Mouse (Mus musculus) lung, postnatal 10 days (tissue): ENCODE measurements around the gene Akr1b3.
"Not testable (repeated sequence)": the region's sequence is repeated elsewhere in the genome, so short reads cannot be mapped to it uniquely, and the experiment has no call there.

Experiments
- DNase-seq: peaks from one replicate; pipeline ENCODE4 v3.0.0; 2021

The Akr1b3 gene

DNA sequence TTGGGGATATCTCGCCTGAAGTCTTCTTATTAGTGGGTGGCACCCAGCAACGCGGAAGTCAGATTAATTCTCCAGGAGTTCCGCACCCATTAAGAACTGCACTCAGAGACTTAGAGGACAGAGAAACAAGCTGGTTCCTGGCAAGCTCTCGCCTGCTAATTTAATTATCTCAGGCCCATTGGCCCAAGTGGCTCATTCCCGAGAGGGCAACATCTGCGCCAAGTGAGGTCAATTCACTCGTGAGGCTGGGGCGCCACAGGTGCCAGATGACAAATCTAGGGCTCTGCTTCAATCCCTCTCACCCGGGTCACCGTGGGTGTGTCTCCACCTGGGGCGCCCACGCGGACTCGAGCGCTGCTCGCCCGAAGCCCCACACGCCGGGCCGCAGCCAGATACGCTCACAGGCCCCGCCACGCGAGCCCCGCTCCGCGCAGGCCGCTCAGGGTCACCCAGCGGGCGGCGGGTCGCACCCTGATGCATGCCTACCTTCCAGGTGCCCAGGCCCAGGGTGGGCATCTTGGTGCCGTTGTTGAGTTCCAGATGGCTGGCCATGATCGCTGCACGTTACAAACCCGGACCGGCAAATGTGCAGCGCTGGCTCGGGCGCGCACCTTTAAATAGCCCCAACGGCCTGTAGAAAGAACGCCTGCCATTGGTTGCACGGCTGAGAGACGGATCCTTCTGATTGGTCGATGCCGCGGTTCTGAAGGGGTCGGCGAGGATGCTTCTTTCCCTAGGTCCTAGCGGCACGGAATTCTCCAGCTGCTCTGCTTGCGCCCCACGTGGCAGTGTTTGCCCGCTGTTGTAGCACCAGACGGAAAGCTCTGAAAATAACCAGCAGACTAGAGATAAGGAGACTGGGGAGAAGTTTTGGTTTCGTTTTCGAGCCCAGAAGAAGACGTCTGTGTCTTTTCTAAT is at the start of gene Akr1b3:
Gene Akr1b3, minus strand, starts transcription at position 625 of the 918 bp plus-strand sequence.
- DNase-seq, result peak; percentile 96

DNA sequence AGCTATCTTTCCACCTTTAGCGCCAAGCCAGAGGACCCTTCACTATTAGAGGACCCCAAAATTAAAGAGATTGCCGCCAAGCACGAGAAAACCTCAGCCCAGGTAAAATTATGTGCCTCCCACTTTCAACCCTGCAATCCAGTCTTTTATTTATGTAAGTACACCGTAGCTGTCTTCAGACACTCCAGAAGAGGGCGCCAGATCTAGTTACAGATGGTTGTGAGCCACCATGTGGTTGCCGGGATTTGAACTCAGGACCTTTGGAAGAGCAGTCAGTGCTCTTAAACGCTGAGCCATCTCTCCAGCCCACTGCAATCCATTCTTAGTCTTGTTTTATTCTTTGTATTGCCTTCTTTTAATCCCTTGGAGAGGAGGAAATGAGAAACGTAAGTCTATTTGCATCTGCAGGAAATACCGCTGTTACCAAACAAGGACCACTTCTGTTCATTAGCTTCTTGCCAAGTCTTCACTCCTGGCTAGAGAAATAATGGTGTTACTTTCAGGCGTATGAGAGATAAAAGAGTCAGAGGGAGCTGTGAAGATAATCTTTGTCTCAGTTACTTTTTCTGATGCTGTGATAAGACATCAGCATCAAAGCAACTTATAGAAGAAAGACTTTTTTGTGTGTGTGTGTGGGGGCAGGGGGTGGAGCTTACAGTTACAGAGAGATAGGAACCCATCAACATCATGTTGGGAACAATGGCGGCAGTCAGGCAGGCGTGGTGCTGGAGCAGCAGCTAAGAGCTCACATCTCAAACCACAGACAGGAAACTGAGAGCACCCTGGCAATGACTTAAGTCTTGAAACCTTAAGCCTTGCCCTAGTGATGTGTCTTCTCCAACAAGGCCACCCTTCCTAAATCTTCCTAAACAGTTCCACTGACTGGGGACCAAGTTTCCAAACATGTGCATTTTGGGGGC is 47.2 kb upstream of the Akr1b3 start:
- no peak for DNase-seq

DNA sequence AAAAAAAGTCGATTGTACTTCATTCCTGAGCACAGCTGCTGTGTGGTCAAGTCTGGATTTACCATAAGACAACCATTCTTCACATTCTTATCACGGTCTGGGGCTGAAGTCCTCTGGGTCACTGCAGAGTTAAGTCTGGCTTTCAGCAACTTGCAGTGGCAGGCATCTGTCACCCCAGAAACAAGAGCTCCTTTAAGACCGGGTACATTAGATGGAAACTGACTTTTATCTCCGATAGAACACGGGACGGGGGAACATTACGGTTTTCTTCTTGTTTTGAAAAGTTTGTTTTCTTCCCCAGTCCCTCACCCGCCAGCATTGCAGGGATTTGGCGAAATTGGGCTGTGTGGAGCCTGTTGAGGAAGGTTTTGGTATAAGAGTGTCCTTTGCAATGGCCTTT is 38.6 kb upstream of the Akr1b3 start:
- DNase-seq, result no peak

DNA sequence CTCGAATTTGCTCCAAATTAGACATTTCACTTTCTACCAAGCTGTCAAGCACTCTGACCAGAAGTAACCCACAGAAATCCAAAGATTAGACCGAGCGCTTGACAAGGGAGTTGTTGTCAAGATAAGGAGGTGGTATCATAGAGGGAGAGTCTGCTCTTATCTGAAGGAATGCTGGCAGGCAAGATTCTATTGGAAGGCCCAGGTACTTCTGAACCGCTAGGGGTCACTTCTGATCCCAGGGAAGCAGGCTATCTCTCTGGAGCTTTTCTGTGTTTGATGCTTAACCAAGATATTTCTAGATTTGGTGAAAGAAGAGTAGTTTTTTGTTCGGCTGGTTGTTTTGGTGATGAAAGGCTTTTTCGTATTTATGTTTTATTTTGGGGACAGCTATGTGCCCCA is 38.1 kb upstream of the Akr1b3 start:
- DNase-seq, result peak; percentile 16

DNA sequence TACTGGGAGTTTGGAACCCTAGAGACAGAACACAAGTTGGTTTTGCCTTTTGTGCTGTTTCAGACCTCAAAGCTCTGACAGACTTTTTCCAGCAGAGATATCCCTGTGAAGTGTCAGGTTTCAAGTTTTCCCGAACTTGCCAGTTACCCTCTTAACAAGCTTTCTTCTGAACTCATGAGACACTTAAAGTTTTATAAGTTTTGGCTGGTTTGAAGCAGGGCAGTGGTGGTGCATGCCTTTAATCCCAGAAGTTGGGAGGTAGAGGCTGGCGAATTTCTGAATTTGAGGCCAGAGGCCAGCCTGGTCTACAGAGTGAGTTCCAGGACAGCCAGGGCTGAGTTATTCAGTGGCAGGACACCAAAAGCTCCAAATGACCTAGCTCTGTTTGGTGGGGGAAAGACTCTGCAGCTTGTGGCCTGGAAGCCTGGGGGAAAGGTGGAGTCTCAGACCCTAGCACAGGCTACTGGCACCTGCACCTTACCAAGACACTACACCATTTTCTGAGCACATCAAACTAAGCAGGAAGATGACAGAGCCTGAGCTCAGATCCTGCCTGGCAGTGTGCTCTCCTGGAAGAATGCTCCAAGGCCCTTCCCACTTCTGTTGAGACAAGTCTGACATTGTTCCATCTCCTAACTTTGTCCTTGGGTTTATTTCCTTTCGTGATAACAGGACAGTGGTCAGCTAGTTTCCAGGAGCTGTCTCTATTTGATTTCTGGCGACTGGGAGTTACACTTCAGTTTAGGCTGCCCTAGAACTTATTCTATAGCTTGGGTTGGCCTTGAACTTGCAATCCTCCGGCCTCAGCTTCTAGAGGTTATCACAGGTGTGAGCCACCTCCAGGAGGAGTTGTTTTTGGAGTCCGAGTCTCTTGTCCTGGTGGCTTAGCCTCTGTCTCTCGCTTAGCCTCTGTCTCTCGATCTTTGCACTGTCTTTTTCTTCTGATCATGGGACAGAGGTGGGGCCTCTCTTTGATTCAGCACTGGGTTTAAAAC is 37.4 kb upstream of the Akr1b3 start:
- no peak for DNase-seq

DNA sequence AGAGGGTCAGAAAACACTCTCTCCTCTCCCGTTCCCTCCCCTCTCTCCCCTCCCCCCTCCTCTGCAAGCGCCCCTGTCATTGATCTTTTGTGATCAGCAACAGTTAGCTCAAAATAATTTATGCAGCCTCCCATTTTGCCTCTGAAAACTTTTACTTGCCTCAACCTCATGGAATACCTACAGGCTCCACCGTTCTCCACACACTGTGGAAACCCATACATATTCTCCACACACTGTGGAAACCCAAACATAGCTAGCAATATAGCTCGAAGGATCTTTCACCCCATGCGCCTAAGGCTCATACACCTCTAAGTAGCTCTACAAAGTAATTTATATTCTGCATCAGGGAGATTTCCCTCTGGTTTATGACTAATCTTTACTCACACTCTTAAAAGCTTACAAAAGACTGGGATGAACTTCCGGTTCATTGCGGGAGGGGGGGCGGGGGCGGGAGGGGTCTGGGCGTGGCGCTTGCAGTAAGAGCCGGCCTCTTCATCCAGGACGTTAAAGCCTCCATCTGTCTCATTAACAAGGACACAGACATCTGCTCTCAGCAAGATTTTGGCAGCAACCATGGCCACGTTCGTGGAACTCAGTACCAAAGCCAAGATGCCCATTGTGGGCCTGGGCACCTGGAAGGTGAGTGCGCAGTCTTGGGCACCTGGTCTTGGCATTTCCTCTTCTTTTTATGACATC is 36.5 kb upstream of the Akr1b3 start, which contains the start of gene Akr1b8:
Gene Akr1b8, plus strand, starts transcription at position 462 of the 696 bp plus-strand sequence.
- peak; percentile 12 for DNase-seq

DNA sequence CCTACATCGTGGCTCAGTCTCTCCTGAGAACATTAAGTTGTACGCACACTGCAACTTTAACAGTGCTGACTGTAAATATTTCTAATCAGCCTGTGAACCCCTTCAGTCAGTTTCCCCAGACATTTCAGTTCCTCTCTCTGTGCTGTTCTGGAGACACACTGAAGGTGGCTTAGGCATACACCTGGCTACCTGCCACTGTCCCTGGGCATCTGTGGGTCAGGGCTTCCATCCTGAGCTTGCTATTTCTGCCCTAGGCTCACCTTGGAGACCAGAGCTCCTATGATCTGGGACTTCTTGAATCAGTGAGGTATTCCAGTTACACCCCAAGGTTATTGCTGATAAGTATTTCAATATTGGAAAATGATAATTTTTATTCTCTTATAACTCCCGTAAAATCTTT is 35.1 kb upstream of the Akr1b3 start:
- DNase-seq, result no peak

DNA sequence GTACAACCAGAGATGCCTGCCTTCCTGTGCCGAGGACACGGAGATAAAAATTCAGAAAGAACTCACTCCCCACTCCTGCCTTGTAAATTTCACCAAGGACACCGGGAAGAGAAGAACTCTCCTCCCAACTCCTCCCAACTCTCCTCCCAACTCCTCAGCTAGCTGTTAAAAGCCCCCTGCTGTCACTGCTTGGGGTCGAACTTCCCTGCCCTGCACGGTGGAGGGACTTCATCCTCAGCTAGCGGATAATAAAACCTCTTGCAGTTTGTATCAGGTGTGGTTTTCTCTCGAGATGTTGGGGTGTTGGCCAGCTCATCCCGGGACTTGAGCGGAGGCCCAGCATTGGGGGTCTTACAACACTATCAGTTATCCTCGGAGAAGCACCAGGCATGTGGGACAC is 34.2 kb upstream of the Akr1b3 start:
- DNase-seq, result not testable (repeated sequence)

DNA sequence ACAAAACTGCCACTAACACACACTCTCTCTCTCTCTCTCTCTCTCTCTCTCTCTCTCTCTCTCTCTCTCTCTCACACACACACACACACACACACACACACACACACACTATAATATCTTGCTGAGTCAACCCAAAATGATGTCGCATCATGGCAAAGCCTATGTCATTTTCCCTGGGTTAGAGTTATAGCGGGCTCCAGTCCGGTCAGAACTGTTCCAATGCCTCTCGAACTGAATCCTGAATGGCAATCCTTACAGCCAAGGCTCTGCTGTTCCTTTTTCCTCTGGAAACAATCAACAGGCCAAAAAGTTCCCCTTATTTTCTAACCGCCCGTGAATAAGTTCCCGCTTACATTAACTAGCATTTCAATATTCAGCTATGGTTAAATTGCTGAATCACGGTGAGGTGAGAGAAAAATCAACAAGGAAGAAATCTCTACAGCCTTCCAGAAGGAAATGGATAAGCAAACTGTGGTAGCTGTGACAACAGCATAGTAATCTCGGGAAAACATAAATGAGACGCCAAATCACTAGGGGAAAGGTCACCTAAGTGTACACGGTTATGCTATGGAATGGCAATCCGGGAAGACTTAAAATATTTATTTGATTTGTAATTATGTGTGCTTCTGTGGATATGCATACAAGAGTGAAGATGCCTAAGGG is 32.9 kb upstream of the Akr1b3 start:
- DNase-seq, result no peak

DNA sequence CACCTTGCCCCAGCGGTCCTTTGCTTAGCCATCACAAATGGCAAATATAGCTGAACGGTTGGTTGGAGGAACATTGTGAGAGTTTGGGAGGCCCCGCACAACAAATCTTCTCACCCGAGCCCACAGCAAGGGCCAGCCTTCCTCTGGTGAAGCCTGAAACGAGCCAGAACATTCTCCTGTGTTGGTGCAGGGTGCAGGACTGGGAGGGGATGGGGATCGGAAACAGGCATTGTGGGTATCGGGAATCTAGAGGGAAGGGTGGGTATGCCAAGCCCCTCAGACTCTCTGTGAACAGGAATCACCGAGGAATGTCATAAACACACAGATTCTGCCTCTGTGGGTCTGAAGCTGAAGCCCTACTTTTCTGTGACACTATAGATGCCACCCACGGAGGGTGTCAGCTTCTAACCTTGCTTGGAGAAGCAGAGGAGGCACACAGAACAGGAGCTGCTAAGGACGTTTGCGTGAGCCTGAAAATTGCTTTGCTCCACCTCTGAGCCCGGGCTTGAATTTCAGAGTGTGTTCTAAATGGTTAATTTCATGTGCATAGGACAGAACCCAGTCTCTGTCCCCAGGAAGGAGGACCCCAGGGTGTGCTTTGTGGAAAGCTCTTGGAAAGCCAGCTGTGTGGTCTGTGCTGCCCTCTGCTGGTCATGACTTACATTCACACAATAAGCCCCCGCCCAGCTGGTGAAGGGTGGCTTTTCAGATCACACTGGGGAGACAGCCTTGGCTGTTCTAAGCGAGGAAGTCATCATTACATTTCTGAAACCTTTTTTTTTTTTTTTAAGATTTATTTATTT is 29.0 kb upstream of the Akr1b3 start:
- DNase-seq, result peak; percentile 87

DNA sequence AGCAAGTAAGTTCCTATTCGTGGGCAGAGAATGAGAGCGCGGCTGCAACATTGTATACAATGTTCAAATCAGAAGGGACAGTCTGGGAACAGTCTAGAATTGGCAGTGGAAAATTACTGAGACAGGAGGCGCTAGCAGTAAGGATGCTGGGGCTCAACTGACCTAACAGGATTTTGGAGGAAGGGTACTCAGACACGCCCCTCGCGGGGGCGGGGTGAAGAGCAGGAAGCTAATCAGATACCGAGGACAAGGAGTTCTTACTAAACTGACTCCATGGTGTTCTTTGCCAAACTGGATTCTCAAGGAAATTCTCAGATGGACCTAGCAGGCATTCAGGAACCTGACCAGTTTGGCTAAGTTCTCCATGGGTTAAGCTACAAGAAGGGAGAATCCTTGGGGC is 27.7 kb upstream of the Akr1b3 start:
- DNase-seq, result peak; percentile 35

DNA sequence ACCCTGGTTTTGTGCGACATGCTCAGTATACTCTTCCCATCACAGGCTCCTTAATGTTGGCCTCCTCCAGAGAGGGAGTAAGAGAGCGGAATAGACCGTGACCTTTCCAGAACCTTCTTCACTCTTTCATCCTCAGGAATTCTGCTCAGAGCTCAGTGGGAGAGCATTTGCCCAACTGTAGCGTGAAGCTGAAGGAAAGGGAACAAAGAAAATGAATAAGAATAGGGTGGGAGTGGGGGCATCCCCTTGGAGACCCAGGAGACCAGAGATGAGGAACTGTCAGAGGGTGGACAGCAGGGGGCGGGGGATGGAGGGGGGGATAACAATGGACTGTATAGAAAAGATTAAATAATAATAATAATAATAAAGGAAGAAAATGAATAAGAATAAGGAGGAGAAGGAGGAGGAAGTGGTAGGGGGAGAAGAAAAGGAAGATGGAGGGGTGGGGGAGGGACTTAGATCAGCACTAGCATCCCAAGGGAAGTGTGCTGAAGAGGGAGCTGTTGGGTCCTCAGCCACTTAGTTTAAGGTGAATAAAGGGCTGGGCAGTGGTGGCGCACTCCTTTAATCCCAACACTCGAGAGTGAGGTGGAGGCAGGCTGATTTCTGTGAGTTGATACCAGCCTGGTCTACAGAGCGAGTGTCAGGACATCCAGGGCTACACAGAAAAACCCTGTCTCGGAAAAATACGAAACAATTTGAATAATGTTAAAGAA is 27.0 kb upstream of the Akr1b3 start:
- no peak for DNase-seq

DNA sequence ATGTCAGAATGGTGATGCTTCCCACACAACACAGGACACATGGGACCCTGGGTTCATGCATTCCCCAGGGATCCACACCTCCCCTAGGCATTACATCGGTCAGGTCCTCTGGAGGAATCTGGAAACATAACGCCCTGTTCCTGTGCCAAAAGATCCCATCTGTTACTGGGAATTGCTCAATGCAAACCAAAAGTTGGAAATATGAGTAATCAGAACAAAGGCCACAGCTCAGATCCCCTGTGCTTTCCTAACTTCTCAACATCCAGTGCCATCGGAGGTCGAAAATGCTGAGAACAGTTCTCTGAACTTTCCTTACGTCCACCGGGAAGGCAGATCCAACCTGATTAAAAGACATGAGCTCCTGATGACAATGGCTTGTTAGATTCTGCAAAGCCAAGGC is 26.1 kb upstream of the Akr1b3 start:
- DNase-seq, result no peak

DNA sequence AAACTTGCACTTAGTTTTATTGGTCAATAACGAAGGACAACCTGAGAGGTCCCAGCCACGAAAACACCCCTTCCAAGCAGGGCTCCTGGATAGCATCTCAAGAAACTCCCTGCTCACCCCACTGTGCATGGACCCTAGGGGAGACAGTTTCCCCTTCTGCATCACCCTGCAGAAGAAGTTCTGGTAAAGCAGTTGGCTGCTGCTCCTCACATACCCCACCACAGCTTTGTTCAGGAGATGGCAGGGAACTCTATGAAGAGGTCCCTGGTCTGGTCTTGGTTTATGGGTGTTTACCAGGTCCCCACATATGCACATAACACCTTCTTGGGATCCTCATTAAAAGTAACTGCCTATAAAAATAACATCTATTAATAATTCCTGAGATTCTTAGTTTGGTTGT is 25.2 kb upstream of the Akr1b3 start:
- no peak for DNase-seq

DNA sequence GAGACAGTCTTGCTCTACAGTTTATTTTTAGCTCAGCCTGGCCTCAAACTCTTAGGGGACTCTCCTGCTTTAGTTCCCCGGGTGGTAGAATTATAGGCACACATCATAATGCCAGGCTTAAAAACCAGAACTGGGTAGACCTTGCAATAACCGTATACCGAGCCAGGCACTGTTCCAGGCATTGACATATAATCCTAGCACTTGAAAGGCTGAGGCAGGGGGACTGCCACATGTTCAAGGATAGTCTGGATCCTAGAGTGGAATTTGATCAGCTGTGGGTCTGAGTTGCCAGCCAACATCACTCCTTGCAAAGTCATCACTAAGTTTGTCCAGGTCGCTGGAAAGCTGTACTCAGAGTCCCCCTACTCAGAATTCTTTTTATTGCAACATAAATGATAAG is 24.7 kb upstream of the Akr1b3 start:
- no peak for DNase-seq

DNA sequence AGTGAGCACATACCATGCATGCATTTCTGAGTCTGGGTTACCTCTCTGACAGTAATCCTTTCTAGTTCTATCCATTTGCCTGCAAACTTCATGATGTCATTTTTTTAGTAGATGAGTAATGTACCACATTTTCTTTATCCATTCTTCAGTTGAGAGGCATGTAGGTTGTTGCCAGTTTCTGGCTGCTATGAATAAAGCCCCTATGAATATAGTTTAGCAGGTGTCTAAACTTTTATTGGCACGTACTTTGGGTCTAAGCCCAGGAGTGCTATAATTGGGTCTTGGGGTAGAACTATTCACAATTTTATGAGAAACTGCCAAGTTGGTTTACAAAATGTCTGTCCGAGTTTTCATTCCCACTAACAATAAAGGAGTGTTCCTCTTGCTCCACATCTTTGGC is 20.5 kb upstream of the Akr1b3 start:
- DNase-seq, result no peak

DNA sequence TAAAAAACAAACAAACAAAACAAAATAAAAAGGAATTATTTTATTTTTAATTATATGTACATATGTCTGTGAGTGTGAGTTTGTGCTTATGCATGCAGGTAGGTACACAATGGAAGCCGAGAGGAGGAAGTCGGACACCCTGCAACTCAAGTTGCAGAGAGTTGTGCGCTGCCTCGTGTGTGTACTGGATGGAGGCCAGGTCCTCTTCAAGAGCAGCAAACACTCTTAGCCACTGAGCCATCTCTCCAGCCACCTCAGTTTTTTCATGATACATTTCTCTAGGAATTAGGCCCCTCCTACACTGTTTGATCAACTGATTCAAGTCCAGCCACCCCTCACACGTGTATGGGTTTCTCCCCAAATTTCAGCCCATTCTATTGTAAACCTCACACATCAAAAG is 17.4 kb upstream of the Akr1b3 start:
- DNase-seq, result peak; percentile 40

DNA sequence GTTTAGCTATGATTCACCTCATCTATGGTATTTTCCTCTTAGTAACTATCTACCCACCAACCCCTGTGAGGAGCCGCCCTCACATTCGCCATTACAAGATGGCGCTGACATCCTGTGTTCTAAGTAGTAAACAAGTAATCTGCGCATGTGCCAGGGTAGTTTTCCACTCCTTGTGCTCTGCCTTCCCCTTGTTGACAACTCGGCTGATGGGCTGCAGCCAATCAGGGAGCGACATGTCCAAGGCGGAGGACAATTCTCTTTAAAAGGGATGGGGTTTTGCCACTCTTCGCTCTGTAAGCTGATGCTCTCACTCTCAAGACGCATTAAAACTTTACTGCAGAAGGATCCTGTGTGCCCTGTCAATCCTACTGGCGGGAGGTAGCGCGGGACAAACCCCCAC is 14.5 kb upstream of the Akr1b3 start:
- DNase-seq, result not testable (repeated sequence)

DNA sequence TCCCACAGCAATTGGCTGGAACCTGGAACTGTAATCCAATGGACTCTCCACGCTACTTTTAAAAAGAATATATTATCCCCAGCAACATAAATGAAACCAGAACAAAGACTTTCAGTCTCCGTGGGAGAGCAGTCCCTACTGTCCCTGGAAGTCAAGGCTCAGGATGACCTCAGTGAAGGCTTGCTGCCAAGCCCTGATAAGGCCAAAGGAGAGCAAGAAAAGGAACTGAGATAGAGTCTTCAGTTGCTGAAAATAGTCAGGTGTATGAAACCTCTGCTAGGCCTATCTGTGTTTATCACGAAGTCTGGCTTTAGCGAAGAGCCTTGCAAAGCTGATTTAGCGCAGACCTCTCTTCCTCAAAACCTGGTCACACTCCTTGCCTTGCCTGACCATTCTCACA is 14.1 kb upstream of the Akr1b3 start:
- no peak for DNase-seq

DNA sequence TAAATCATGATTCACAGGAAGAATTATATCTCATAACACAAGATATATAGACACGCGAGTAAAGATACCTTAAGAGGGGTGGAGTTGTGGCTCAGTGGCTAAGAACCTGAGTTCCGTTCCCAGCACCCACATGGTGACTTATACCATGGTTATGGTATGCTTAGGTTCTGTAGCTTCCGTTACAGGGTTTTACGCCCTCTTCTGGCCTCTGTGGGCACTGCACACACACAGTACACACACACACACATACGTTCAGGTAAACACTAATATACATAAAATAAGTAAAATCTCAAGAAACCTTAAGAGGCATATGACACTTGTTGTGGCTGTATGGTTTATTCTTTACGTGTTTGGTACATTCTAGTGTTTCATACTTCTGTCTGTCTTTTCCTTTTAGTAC is 4.8 kb upstream of the Akr1b3 start:
- DNase-seq, result no peak
